Mouse (Mus musculus) intestine, embryonic 15.5 days (tissue): ENCODE results near the gene Fam83g. TPM values are rescaled to one million over a fixed set of nuclear protein-coding genes. Genes with fewer than 3 reads are reported as not detected.

Source experiments
- ATAC-seq: fragments of 200-750 bp; cut with Nextera tagmentation; 2 replicates; pipeline ENCODE4 v1.8.0; 2017; ENCODE audit warnings: moderate TSS enrichment, moderate library complexity
- H3K27ac ChIP-seq: fragments of 300-500 bp; sonication (generic); 2 replicates; pipeline ENCODE4 v1.5.1; 2015; ENCODE audit warnings: mild to moderate bottlenecking, inconsistent platforms
- H3K27me3 ChIP-seq: fragments of 300-500 bp; sonication (generic); replicated peaks from 2 replicates; pipeline ENCODE4 v1.6.1; 2015; ENCODE audit warnings: inconsistent platforms
- H3K36me3 ChIP-seq: fragments of 300-500 bp; sonication (generic); 2 replicates; pipeline ENCODE4 v1.6.1; 2015; ENCODE audit warnings: inconsistent platforms
- H3K4me1 ChIP-seq: fragments of 300-500 bp; sonication (generic); replicated peaks from 2 replicates; pipeline ENCODE4 v1.6.1; 2015; ENCODE audit warnings: inconsistent platforms
- H3K4me2 ChIP-seq: fragments of 300-500 bp; sonication (generic); replicated peaks from 2 replicates; pipeline ENCODE4 v1.6.1; 2015; ENCODE audit warnings: mild to moderate bottlenecking, inconsistent platforms
- H3K4me3 ChIP-seq: fragments of 300-500 bp; sonication (generic); replicated peaks from 2 replicates; pipeline ENCODE4 v1.5.1; 2015; ENCODE audit warnings: inconsistent platforms
- H3K9ac ChIP-seq: fragments of 300-500 bp; sonication (generic); 2 replicates; pipeline ENCODE4 v1.6.1; 2015; ENCODE audit warnings: inconsistent platforms
- H3K9me3 ChIP-seq: fragments of 300-500 bp; sonication (generic); 2 replicates; pipeline ENCODE4 v1.6.1; 2016; ENCODE audit warnings: inconsistent platforms
- WGBS: fragments of 180-500 bp; shearing (Covaris S2); methylation state at CpG from one replicate; pipeline ENCODE4 v1.1.7; 2015; 5-methylcytosine and 5-hydroxymethylcytosine counted together
- polyA plus RNA-seq: library from polyadenylated mRNA; unstranded; fragments of >200 nt; fragmentation: Nextera tagmentation; extraction: Ambion mirVana; gene quantifications from 2 replicates; pipeline ENCODE4 v1.2.1, GENCODE M21; 2015

Fam83g gene
- polyA plus RNA-seq, 1 experiment from 2014 or later, result 7.4 TPM

- Histone ChIP-seq H3K36me3 (no peaks in the 10 kb centered on the region), H3K9ac (no peak overlapping the region), H3K4me2 (no peak overlapping the region), H3K27me3 (no peaks in the 10 kb centered on the region), H3K4me1 (peaks cover 8% of the 10 kb centered on the region; the same call in 1 of the 2 replicates), H3K27ac (no peak overlapping the region), H3K4me3 (no peak overlapping the region), H3K9me3 (no peaks in the 10 kb centered on the region)
- WGBS, result 63% methylated on average over 2 of the region's 2 CpGs
- no peak for ATAC-seq
Observed at GRCm38 (mm10) chr11:61646499-61647039, 37.3 kb upstream of the Fam83g start.

DNA sequence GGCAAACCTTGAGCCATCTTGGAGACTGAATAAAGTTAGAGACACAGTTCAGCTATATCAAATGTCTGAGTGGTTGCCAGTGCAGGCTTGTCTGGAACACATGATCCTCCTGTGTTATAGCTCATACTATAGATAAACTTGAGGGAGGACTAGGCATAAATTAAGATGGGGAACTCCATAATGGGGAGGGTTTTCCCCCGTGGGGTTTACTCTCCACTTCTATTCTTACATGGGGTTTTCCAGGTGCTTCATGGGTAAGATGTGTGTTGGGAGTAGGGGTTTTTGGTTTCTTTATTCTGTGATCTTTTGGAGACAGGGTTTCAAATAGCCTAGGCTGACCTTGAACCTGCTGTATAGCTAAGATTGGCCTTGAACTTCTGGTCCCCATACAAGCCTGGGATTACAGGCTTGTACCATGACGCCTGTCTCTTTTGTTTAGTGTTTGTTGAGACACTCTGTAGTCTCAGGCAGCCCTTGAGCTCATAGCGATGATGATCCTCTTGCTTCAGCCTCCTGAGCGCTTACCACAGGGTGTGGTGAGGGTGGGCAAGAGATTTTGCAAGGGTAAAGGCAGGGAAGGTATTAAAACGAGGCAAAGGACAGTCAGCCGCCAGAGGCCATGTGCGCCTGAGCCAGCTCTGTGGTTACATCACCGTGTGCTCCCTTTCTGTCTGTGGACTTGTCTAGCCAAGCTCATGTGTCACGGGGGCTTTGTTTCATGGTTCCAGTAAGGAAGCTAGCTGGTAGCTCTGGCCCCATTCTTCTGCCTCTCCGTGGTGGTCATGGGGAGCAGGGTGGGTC lies 36.6 kb upstream of the Fam83g start:
- Histone ChIP-seq H3K9ac (no peak overlapping the region), H3K4me2 (no peak overlapping the region), H3K27ac (no peak overlapping the region), H3K27me3 (no peaks in the 10 kb centered on the region), H3K9me3 (no peaks in the 10 kb centered on the region), H3K36me3 (no peaks in the 10 kb centered on the region), H3K4me1 (peaks cover 8% of the 10 kb centered on the region; the same call in 1 of the 2 replicates), H3K4me3 (no peak overlapping the region)
- ATAC-seq, result no peak
- WGBS, result 71% methylated on average over 10 of the region's 10 CpGs

DNA sequence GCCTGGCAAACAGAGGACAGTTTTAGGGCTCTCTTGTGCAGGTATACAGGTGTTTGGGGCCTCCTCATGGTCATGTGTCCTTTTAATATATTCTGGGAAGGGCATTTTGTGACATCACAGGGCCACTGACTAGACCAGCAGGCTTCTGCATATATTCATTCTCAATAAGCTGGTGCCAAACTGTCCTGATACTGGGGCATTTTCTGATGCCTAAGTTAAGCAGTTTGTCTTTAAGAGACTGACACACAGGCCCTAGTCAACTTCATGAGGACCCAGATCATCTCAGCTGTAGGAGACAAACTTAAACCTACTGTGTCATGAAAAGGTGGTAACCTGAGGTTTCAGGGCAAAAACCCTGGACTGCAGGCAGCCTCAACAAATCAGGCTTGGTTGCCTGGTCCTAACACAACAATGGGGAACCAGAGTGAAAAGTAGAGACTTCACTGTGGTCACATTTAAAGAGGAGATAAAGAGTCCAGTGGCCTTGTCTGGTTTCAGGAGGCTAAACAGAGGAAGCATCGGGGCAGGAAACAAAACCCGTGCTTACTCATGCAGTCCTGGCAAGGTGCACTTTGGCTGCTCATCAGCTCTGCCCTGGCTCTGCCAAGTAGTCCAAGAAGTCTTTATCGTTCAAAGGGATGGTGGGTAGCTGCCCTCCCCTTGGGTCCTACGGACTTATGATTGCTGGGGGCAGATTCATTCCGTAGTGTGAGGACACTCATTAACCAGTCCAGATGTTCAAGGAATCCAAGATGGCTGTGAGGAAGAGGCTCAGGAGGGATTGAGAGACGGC lies 35.7 kb upstream of the Fam83g start:
- peaks cover 8% of the 10 kb centered on the region; the same call in 1 of the 2 replicates for H3K4me1 ChIP-seq

DNA sequence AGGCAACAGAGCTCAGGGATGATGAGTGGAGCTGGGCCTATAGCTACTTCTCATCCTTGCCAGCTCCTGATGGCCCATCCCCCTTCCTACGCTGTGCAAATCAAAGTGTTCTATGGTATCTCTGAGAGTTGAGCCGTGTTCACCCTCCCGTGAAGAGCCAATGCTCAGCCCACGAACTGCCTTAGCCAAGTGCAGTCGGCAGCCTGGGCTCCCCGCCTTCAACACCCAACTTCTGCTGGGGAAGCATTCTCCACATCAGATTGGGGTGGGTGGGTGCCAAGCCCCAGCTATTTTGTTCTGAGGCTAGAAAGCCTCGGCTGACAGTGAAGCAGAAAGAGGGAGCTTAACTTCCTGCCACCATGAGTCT lies 35.2 kb upstream of the Fam83g start:
- Histone ChIP-seq H3K4me1 (peaks cover 8% of the 10 kb centered on the region; the same call in 1 of the 2 replicates), H3K27ac (no peak overlapping the region), H3K36me3 (no peaks in the 10 kb centered on the region), H3K9me3 (no peaks in the 10 kb centered on the region), H3K9ac (no peak overlapping the region), H3K4me3 (no peak overlapping the region), H3K27me3 (no peaks in the 10 kb centered on the region), H3K4me2 (no peak overlapping the region)
- no peak for ATAC-seq
- 84% methylated on average over 7 of the region's 7 CpGs for WGBS

More for the DNA sequence above, 35.7 kb upstream of the Fam83g start:
- no peak overlapping the region for H3K4me3 ChIP-seq
- no peak overlapping the region for H3K27ac ChIP-seq
- H3K36me3 ChIP-seq, result no peaks in the 10 kb centered on the region
- no peak overlapping the region for H3K9ac ChIP-seq
- H3K27me3 ChIP-seq, result no peaks in the 10 kb centered on the region
- no peaks in the 10 kb centered on the region for H3K9me3 ChIP-seq
- H3K4me2 ChIP-seq, result no peak overlapping the region
- ATAC-seq, result no peak
- 78% methylated on average over 6 of the region's 6 CpGs for WGBS

DNA sequence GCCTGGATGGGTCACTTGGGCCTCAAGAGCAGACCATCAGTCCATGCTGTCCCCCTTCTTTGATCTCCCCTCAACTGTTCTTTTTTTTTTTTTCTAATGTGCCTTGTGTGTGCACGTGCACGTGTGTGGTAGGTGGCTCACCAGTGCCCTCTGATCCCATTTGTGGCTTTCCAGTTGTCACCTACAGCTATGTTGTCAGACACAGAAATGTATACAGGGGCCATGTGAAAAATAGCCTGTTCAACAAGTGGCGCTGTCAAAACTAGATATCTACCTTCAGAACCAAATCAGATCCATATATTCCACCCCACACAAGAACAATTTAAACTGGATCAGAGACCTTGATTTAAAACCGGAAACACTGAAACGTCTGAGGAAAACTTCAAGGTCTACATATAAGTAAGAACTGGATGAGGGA lies 34.7 kb upstream of the Fam83g start:
- H3K27ac ChIP-seq, result no peak overlapping the region
- no peak for ATAC-seq
- no peak overlapping the region for H3K4me2 ChIP-seq
- no peaks in the 10 kb centered on the region for H3K9me3 ChIP-seq
- 90% methylated on average over 5 of the region's 5 CpGs for WGBS
- no peaks in the 10 kb centered on the region for H3K27me3 ChIP-seq
- H3K9ac ChIP-seq, result no peak overlapping the region
- no peaks in the 10 kb centered on the region for H3K36me3 ChIP-seq
- H3K4me3 ChIP-seq, result no peak overlapping the region
- peaks cover 7% of the 10 kb centered on the region; the same call in 1 of the 2 replicates for H3K4me1 ChIP-seq

- Histone ChIP-seq H3K4me3 (no peak overlapping the region), H3K36me3 (no peaks in the 10 kb centered on the region), H3K4me1 (0 out of 2 replicates have a peak, but pooled peaks cover 4% of the 10 kb centered on the region), H3K27ac (no peak overlapping the region), H3K9ac (no peak overlapping the region), H3K4me2 (no peak overlapping the region), H3K27me3 (no peaks in the 10 kb centered on the region), H3K9me3 (no peaks in the 10 kb centered on the region)
- 68% methylated on average over 4 of the region's 4 CpGs for WGBS
- ATAC-seq, result no peak
Observed at GRCm38 (mm10) chr11:61649626-61650025, 34.3 kb upstream of the Fam83g start.

DNA sequence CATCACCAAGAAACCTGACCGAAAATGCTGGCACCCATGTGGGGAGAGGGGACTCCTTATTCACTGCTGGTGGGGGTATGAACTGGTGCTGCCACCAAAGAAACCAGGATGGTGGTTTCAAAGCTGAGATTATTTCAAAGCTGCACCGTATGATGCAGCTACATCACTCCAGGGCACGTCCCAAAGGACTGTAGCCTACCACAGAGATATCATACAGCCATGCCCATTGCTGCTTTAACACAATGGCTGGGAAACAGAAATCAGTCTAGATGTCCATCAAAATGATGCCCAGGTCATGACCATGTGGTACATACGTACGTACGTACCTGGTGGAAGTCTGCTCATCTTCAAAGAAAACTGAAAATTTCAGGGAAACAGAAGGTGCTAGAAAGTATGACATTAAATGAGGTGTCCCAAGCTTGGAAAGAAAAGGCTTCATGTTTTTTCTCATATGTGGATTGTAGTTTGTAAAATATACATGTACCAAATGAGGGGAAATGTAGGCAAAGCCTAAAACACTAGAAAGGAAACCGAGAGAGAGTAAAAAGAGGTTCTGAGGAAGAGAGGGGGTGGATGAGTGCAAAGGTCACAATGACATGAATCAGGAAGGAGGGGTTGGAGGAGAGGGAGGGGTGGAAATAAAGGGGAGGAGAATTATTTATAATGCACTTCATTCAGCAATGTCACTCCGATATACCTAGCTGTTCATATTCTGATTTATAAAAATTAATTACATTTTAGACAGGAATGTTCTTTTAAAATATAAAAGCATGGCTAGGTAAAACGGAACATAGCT lies 33.2 kb upstream of the Fam83g start:
- no peak for ATAC-seq
- H3K9ac ChIP-seq, result no peak overlapping the region

GRCm38 (mm10) chr11:61652216-61652615 lies 31.7 kb upstream of the Fam83g start:
- ATAC-seq, result no peak
- Histone ChIP-seq H3K4me2 (no peak overlapping the region), H3K4me3 (no peak overlapping the region), H3K9ac (no peak overlapping the region), H3K27me3 (no peaks in the 10 kb centered on the region), H3K27ac (no peak overlapping the region), H3K9me3 (no peaks in the 10 kb centered on the region), H3K36me3 (no peaks in the 10 kb centered on the region), H3K4me1 (0 out of 2 replicates have a peak, but pooled peaks cover 6% of the 10 kb centered on the region)
- 91% methylated on average over 5 of the region's 5 CpGs for WGBS

More for the DNA sequence above, 33.2 kb upstream of the Fam83g start:
- Histone ChIP-seq H3K36me3 (no peaks in the 10 kb centered on the region), H3K27ac (no peak overlapping the region), H3K9me3 (no peaks in the 10 kb centered on the region), H3K27me3 (no peaks in the 10 kb centered on the region), H3K4me1 (0 out of 2 replicates have a peak, but pooled peaks cover 4% of the 10 kb centered on the region), H3K4me3 (no peak overlapping the region), H3K4me2 (no peak overlapping the region)
- 78% methylated on average over 9 of the region's 9 CpGs for WGBS

GRCm38 (mm10) chr11:61652686-61653447 lies 31.0 kb upstream of the Fam83g start, which contains the start of gene Grap:
Gene Grap, plus strand, starts transcription at chr11:61653265.
- no peaks in the 10 kb centered on the region for H3K27me3 ChIP-seq
- peak within 1 kb of the TSS; percentile 4 for H3K4me3 ChIP-seq
- 0 out of 2 replicates have a peak, but pooled peaks cover 3% of the 10 kb centered on the region for H3K4me1 ChIP-seq
- H3K9ac ChIP-seq, result no peak within 1 kb of the TSS
- WGBS, result 59% methylated on average over 10 of the region's 10 CpGs
- no peak for ATAC-seq
- no peak within 1 kb of the TSS for H3K27ac ChIP-seq
- H3K9me3 ChIP-seq, result no peaks in the 10 kb centered on the region
- H3K36me3 ChIP-seq, result no peaks in the 10 kb centered on the region
- peak within 1 kb of the TSS; percentile 19 for H3K4me2 ChIP-seq

- Histone ChIP-seq H3K36me3 (no peaks in the 10 kb centered on the region), H3K9ac (no peak overlapping the region), H3K4me3 (peak overlapping the region; percentile 4), H3K4me1 (0 out of 2 replicates have a peak, but pooled peaks cover 3% of the 10 kb centered on the region), H3K9me3 (no peaks in the 10 kb centered on the region), H3K4me2 (peak overlapping the region; percentile 19; the same call in 1 of the 2 replicates), H3K27ac (no peak overlapping the region), H3K27me3 (no peaks in the 10 kb centered on the region)
- no peak for ATAC-seq
- 73% methylated on average over 2 of the region's 2 CpGs for WGBS
Observed at GRCm38 (mm10) chr11:61653568-61653967, 30.3 kb upstream of the Fam83g start.

GRCm38 (mm10) chr11:61654786-61655311 lies 29.0 kb upstream of the Fam83g start:
- 90% methylated on average over 4 of the region's 4 CpGs for WGBS
- 0 out of 2 replicates have a peak, but pooled peaks cover 3% of the 10 kb centered on the region for H3K4me1 ChIP-seq

More at GRCm38 (mm10) chr11:61654786-61655311, 29.0 kb upstream of the Fam83g start:
- Histone ChIP-seq H3K9me3 (no peaks in the 10 kb centered on the region), H3K4me3 (no peak overlapping the region), H3K27ac (no peak overlapping the region), H3K27me3 (no peaks in the 10 kb centered on the region), H3K4me2 (no peak overlapping the region), H3K36me3 (no peaks in the 10 kb centered on the region), H3K9ac (no peak overlapping the region)
- ATAC-seq, result no peak
